Mouse (Mus musculus): ENCODE data around the gene Tvp23b. TPM values are rescaled to one million over a fixed set of nuclear protein-coding genes. Genes with fewer than 3 reads are reported as not detected.

Gene Tvp23b
- 40.5 and 43.9 TPM in 2 replicates for polyA plus RNA-seq (2016; fragmentation: Nextera tagmentation; extraction: Ambion mirVana)

DNA sequence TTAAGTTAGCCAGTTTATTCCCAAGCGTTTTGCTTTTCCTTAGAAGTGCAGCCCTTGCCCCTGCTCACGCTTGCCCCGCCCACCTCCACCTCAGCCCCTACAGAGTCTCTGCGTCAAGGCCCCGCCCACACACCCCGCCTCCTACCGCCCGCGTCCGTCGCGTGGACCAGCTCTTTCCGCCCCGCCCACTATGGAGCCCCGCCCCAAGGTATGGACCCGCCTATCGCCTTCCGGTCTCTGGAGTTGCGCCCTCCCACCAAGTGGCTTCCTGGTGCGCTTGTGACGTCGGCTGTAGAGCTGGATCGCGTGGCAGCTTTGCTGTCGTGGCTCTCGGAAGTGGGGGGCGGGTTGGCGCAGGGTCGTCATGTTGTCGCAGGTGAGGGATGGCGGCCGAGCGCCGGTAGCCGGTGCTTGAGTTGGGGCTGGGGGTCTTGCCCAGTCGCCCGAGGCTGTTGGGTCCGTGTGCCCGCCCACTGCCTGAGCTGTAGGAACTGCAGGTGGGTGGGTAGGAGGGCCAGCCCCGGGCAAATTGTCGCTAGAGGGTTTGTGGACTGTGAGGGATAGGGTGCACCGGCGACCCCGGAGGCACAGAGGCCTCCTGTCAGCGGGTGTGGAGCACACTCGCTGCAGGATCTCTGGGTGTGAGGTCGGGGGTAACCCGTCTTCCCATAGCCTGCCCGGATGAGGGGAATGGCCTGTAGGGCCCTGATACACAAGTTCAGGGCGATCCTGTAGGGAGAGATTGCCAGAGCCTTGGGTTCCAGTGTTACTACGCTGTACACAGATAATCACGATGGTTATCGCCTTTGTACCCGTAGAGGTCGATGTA is at the start of gene Tvp23b:
Gene Tvp23b, plus strand, starts transcription at position 236 of the 829 bp plus-strand sequence.
- WGBS = 2% methylated on average over 55 of the region's 55 CpGs
- no peaks in the 10 kb centered on the region for H3K4me1 ChIP-seq

DNA sequence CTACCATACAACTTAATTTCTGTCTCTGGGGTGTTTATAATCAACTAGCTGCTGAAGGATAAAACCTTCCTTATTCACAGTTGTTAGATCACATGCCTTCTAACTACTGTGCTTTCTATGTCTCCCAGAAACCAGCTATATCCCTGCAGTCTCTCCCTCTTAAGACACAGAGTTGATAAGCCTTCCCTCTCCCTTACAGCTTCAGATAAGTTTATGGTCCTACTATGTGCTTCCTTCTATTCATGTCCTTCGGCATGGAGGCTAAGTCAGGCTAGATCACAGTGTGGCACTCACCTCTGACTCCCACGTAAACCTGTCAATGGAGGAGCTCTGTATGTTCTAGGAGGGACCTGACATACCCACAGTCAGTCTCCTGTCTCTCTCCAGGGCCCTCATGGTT is 48.9 kb upstream of the Tvp23b start:
- Histone ChIP-seq H3K36me3 (no peaks in the 10 kb centered on the region; the same call in 1 of the 2 replicates), H3K27ac (no peak overlapping the region), H3K4me2 (replicated peaks) (no peak overlapping the region), H3K4me1 (no peaks in the 10 kb centered on the region), H3K9me3 (no peaks in the 10 kb centered on the region), H3K9ac (no peak overlapping the region), H3K4me3 (no peak overlapping the region), H3K27me3 (replicated peaks) (no peaks in the 10 kb centered on the region)
- 84% methylated on average over 2 of the region's 2 CpGs for WGBS
- no peak for ATAC-seq (ENCODE audit: low FRiP score, low read depth)

More for the DNA sequence above, at the start of gene Tvp23b:
- Histone ChIP-seq H3K27me3 (replicated peaks) (no peaks in the 10 kb centered on the region), H3K4me2 (replicated peaks) (peak within 1 kb of the TSS; percentile 64), H3K27ac (peak within 1 kb of the TSS; percentile 57), H3K9ac (peak within 1 kb of the TSS; percentile 69), H3K9me3 (no peaks in the 10 kb centered on the region), H3K36me3 (peaks cover 7% of the 10 kb centered on the region), H3K4me3 (peak within 1 kb of the TSS; percentile 65)
- ATAC-seq (ENCODE audit: low FRiP score, low read depth) = peak; percentile 98

GRCm38 (mm10) chr11:62831906-62832305 is 47.3 kb upstream of the Tvp23b start:
- no peak overlapping the region for H3K4me2 ChIP-seq (replicated peaks)

GRCm38 (mm10) chr11:62844562-62844961 is 34.7 kb upstream of the Tvp23b start:
- no peak overlapping the region for H3K9ac ChIP-seq
- ATAC-seq (ENCODE audit: low FRiP score, low read depth) = no peak
- no peaks in the 10 kb centered on the region for H3K9me3 ChIP-seq
- no peak overlapping the region for H3K4me2 ChIP-seq (replicated peaks)
- no peaks in the 10 kb centered on the region for H3K36me3 ChIP-seq
- H3K27ac ChIP-seq = no peak overlapping the region
- 91% methylated on average over 5 of the region's 5 CpGs for WGBS
- H3K4me1 ChIP-seq = 0 out of 2 replicates have a peak, but pooled peaks cover 4% of the 10 kb centered on the region
- H3K4me3 ChIP-seq = no peak overlapping the region
- H3K27me3 ChIP-seq (replicated peaks) = no peaks in the 10 kb centered on the region

More at GRCm38 (mm10) chr11:62831906-62832305, 47.3 kb upstream of the Tvp23b start:
- Histone ChIP-seq H3K36me3 (no peaks in the 10 kb centered on the region; the same call in 1 of the 2 replicates), H3K4me3 (no peak overlapping the region), H3K9me3 (no peaks in the 10 kb centered on the region), H3K9ac (no peak overlapping the region), H3K27ac (no peak overlapping the region), H3K4me1 (no peaks in the 10 kb centered on the region), H3K27me3 (replicated peaks) (no peaks in the 10 kb centered on the region)
- no peak for ATAC-seq (ENCODE audit: low FRiP score, low read depth)

GRCm38 (mm10) chr11:62845730-62846129 is 33.5 kb upstream of the Tvp23b start:
- Histone ChIP-seq H3K27me3 (replicated peaks) (no peaks in the 10 kb centered on the region), H3K36me3 (no peaks in the 10 kb centered on the region), H3K9ac (no peak overlapping the region), H3K27ac (no peak overlapping the region), H3K9me3 (no peaks in the 10 kb centered on the region), H3K4me1 (0 out of 2 replicates have a peak, but pooled peaks cover 4% of the 10 kb centered on the region), H3K4me2 (replicated peaks) (no peak overlapping the region), H3K4me3 (no peak overlapping the region)
- WGBS = 74% methylated on average over 3 of the region's 3 CpGs
- ATAC-seq (ENCODE audit: low FRiP score, low read depth) = no peak

GRCm38 (mm10) chr11:62846961-62847654 is 32.1 kb upstream of the Tvp23b start, which contains the start of gene Fbxw10:
Gene Fbxw10, plus strand, starts transcription at chr11:62847069.
- no peak within 1 kb of the TSS for H3K27ac ChIP-seq
- H3K4me3 ChIP-seq = no peak within 1 kb of the TSS
- 0 out of 2 replicates have a peak, but pooled peaks cover 4% of the 10 kb centered on the region for H3K4me1 ChIP-seq
- no peaks in the 10 kb centered on the region for H3K27me3 ChIP-seq (replicated peaks)
- no peaks in the 10 kb centered on the region for H3K9me3 ChIP-seq
- 29% methylated on average over 12 of the region's 12 CpGs for WGBS
- ATAC-seq (ENCODE audit: low FRiP score, low read depth) = no peak
- H3K9ac ChIP-seq = no peak within 1 kb of the TSS
- peak within 1 kb of the TSS; percentile 45 for H3K4me2 ChIP-seq (replicated peaks)
- no peaks in the 10 kb centered on the region for H3K36me3 ChIP-seq

GRCm38 (mm10) chr11:62847655-62848191 is 31.5 kb upstream of the Tvp23b start:
- Histone ChIP-seq H3K36me3 (no peaks in the 10 kb centered on the region), H3K27ac (no peak overlapping the region), H3K9me3 (no peaks in the 10 kb centered on the region), H3K4me2 (replicated peaks) (peak overlapping the region; percentile 45; the same call in 1 of the 2 replicates), H3K4me1 (0 out of 2 replicates have a peak, but pooled peaks cover 4% of the 10 kb centered on the region), H3K9ac (no peak overlapping the region), H3K4me3 (no peak overlapping the region), H3K27me3 (replicated peaks) (no peaks in the 10 kb centered on the region)
- WGBS = 68% methylated on average over 4 of the region's 4 CpGs
- no peak for ATAC-seq (ENCODE audit: low FRiP score, low read depth)

- no peaks in the 10 kb centered on the region for H3K27me3 ChIP-seq (replicated peaks)
- H3K27ac ChIP-seq = no peak overlapping the region
- ATAC-seq (ENCODE audit: low FRiP score, low read depth) = no peak
- no peak overlapping the region for H3K4me2 ChIP-seq (replicated peaks)
- no peaks in the 10 kb centered on the region for H3K9me3 ChIP-seq
- H3K4me3 ChIP-seq = no peak overlapping the region
- no peak overlapping the region for H3K9ac ChIP-seq
- no peaks in the 10 kb centered on the region for H3K36me3 ChIP-seq
- H3K4me1 ChIP-seq = 0 out of 2 replicates have a peak, but pooled peaks cover 4% of the 10 kb centered on the region
- 69% methylated on average over 2 of the region's 2 CpGs for WGBS
Observed at GRCm38 (mm10) chr11:62848301-62848700, 31.0 kb upstream of the Tvp23b start.

DNA sequence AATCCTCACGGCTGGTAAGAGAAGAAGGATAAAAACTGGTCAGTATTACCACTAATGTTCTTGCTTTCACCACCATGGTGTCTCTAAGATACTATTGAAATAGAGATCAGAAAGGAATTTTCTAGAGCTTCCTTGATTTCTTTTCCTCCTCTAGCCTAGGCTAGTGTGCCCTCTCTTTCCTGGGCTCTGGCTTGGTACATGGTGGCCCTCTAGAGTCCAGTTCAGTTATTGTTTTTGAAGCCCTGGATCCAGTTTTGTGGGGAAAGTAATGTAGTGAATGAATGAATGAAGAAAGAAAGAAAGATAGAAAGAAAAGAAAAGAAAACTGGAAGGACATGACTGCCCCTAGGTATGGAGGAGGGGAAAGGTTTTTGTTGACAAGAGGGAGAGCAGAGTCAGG is 28.1 kb upstream of the Tvp23b start:
- H3K4me2 ChIP-seq (replicated peaks) = no peak overlapping the region

DNA sequence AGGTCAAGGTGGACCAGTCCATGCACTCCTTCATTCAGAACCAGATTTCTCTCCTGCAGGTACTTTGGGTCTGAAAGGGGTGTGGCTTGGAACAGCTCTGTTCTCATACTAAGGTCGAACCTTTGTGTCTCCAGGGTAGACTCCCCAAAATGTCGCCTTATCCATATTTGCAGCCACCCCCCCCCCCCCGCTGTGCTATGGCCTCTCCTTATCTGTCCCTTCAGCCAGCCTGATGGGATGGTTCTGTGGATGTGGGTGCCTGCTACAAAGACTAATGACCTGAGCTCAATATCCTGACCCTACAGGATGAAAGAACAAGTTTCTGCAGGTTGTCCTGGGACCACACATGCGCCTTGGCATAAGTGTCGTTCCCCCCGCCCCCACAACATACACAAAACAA is 25.9 kb upstream of the Tvp23b start:
- H3K27ac ChIP-seq = no peak overlapping the region
- H3K4me2 ChIP-seq (replicated peaks) = no peak overlapping the region
- 92% methylated on average over 6 of the region's 6 CpGs for WGBS
- H3K9me3 ChIP-seq = no peaks in the 10 kb centered on the region
- no peaks in the 10 kb centered on the region for H3K4me1 ChIP-seq
- ATAC-seq (ENCODE audit: low FRiP score, low read depth) = no peak
- H3K36me3 ChIP-seq = no peaks in the 10 kb centered on the region
- no peak overlapping the region for H3K4me3 ChIP-seq
- no peak overlapping the region for H3K9ac ChIP-seq
- H3K27me3 ChIP-seq (replicated peaks) = no peaks in the 10 kb centered on the region

More for the DNA sequence above, 28.1 kb upstream of the Tvp23b start:
- H3K4me3 ChIP-seq = no peak overlapping the region
- 0 out of 2 replicates have a peak, but pooled peaks cover 4% of the 10 kb centered on the region for H3K4me1 ChIP-seq
- H3K36me3 ChIP-seq = no peaks in the 10 kb centered on the region
- ATAC-seq (ENCODE audit: low FRiP score, low read depth) = no peak
- no peaks in the 10 kb centered on the region for H3K9me3 ChIP-seq
- H3K27me3 ChIP-seq (replicated peaks) = no peaks in the 10 kb centered on the region
- H3K27ac ChIP-seq = no peak overlapping the region
- WGBS = 85% methylated on average over 1 of the region's 1 CpGs
- no peak overlapping the region for H3K9ac ChIP-seq

- Histone ChIP-seq H3K4me1 (no peaks in the 10 kb centered on the region; the same call in 1 of the 2 replicates), H3K4me2 (replicated peaks) (no peak overlapping the region), H3K27ac (no peak overlapping the region), H3K9ac (no peak overlapping the region), H3K9me3 (no peaks in the 10 kb centered on the region), H3K27me3 (replicated peaks) (no peaks in the 10 kb centered on the region), H3K4me3 (no peak overlapping the region), H3K36me3 (no peaks in the 10 kb centered on the region)
- ATAC-seq (ENCODE audit: low FRiP score, low read depth) = no peak
- 78% methylated on average over 4 of the region's 4 CpGs for WGBS
Observed at GRCm38 (mm10) chr11:62865562-62865961, 13.7 kb upstream of the Tvp23b start.

DNA sequence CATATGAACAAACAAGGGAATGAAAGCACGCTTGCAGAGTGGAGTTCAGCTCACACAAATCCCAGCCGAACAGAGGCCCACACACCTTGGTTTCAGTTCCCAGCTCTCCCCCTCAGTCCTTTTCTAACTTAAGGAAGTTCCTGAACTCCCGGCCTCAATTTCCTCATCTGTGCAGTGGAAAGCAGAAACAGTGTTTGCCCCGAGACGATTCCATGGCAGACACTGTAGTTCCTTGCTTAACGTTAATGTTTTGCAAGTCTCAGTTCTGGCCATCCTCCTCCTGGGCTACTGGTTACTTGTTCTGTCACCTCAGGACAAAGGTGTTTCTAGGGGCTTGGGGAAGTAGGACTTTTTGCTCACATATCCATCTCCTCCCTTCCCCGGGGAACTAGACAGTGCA is 12.6 kb upstream of the Tvp23b start:
- H3K9ac ChIP-seq = no peak overlapping the region
- ATAC-seq (ENCODE audit: low FRiP score, low read depth) = no peak
- WGBS = 82% methylated on average over 7 of the region's 7 CpGs
- H3K4me2 ChIP-seq (replicated peaks) = no peak overlapping the region
- H3K27ac ChIP-seq = no peak overlapping the region
- H3K4me1 ChIP-seq = no peaks in the 10 kb centered on the region; the same call in 1 of the 2 replicates
- no peaks in the 10 kb centered on the region for H3K9me3 ChIP-seq
- no peak overlapping the region for H3K4me3 ChIP-seq
- H3K36me3 ChIP-seq = no peaks in the 10 kb centered on the region
- H3K27me3 ChIP-seq (replicated peaks) = no peaks in the 10 kb centered on the region

Data from neural tube, embryonic 12.5 days (tissue).